Mouse (Mus musculus) embryonic facial prominence, embryonic 13.5 days (tissue): Measurements from ENCODE around the gene H2-Eb2. TPM values are rescaled to one million over a fixed set of nuclear protein-coding genes. Genes with fewer than 3 reads are reported as not detected.

ENCODE experiments used
- ATAC-seq: fragments of 200-750 bp; cut with Nextera tagmentation; 2 replicates; pipeline ENCODE4 v1.8.0; 2017; ENCODE audit warnings: low read depth; ENCODE audit not compliant: insufficient number of reproducible peaks, insufficient read depth, low FRiP score, low TSS enrichment
- H3K27ac ChIP-seq: fragments of 300-500 bp; sonication (generic); 2 replicates; pipeline ENCODE4 v1.5.1; 2015; ENCODE audit warnings: moderate library complexity, mild to moderate bottlenecking, inconsistent platforms
- H3K27me3 ChIP-seq: fragments of 300-500 bp; sonication (generic); 2 replicates; pipeline ENCODE4 v1.6.1; 2015; ENCODE audit warnings: mild to moderate bottlenecking, inconsistent platforms
- H3K36me3 ChIP-seq: fragments of 300-500 bp; sonication (generic); 2 replicates; pipeline ENCODE4 v1.6.1; 2015; ENCODE audit warnings: mild to moderate bottlenecking, inconsistent platforms
- H3K4me1 ChIP-seq: fragments of 300-500 bp; sonication (generic); 2 replicates; pipeline ENCODE4 v1.6.1; 2015; ENCODE audit warnings: inconsistent platforms
- H3K4me2 ChIP-seq: fragments of 300-500 bp; sonication (generic); 2 replicates; pipeline ENCODE4 v1.6.1; 2015; ENCODE audit warnings: moderate library complexity, mild to moderate bottlenecking, inconsistent platforms
- H3K4me3 ChIP-seq: fragments of 300-500 bp; sonication (generic); 2 replicates; pipeline ENCODE4 v1.5.1; 2015; ENCODE audit warnings: mild to moderate bottlenecking, inconsistent platforms
- H3K9ac ChIP-seq: fragments of 300-500 bp; sonication (generic); 2 replicates; pipeline ENCODE4 v1.6.1; 2015; ENCODE audit warnings: mild to moderate bottlenecking, inconsistent platforms
- H3K9me3 ChIP-seq: fragments of 300-500 bp; sonication (generic); 2 replicates; pipeline ENCODE4 v1.6.1; 2016; ENCODE audit warnings: inconsistent platforms
- WGBS: fragments of 180-500 bp; shearing (Covaris S2); methylation state at CpG from one replicate; pipeline ENCODE4 v1.1.7; 2015; ENCODE audit warnings: mixed read lengths; 5-methylcytosine and 5-hydroxymethylcytosine counted together
- polyA plus RNA-seq: library from polyadenylated mRNA; unstranded; fragments of >200 nt; fragmentation: Nextera tagmentation; extraction: Ambion mirVana; gene quantifications from 2 replicates; pipeline ENCODE4 v1.2.1, GENCODE M21; 2015

Gene H2-Eb2
- polyA plus RNA-seq, 1 experiment from 2014 or later: not detected

DNA sequence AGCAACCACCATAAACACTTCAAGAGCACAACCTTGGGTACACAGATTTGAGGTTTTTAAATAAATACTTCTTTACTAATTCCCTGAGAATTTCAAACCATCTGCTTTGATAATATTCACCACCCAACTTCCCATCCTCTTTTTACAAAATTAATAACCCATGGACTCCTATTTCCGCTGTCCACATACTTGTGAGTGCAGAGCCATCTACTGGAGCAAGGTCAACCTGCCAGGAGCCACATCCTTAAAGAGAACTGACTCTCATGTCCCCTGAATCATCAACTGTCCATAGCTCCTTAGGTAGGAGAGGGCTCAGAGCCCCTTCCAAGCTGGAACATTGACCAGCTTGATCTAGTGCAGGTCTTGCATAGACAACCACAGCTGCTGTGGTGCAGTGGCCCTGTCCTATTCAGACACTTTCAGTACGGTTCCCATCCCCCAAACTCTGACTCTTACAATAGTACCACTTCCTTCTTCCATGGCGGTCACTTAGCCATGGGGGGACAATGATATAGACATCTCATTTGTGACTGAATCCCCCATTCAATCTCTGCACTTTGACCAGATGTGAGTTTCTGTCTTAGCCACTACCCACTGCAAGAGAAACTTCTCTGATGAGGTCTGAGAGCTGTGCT, 38.3 kb downstream of the H2-Eb2 start:
- Histone ChIP-seq H3K4me1 (no peaks in the 10 kb centered on the region), H3K27ac (no peak overlapping the region), H3K9ac (no peak overlapping the region), H3K36me3 (no peaks in the 10 kb centered on the region), H3K4me3 (no peak overlapping the region), H3K4me2 (no peak overlapping the region), H3K27me3 (no peaks in the 10 kb centered on the region), H3K9me3 (no peaks in the 10 kb centered on the region)
- ATAC-seq: no peak
- WGBS: 76% methylated on average over 3 of the region's 3 CpGs

DNA sequence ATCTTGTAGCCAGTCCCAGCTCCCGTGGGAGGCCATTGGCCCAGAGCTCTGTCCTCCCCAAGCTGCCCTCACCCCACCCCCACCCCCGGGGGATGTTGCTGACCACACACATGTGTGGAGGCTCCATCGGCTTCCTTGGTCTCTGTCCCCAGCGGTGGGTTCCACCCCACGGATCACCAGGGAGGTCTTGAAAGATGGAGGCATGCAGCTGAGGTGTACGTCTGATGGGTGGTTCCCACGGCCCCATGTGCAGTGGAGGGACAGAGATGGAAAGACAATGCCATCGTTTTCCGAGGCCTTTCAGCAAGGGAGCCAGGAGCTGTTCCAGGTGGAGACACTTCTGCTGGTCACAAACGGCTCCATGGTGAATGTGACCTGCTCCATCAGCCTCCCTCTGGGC, 39.6 kb downstream of the H2-Eb2 start:
- Histone ChIP-seq H3K27me3 (no peaks in the 10 kb centered on the region), H3K36me3 (no peaks in the 10 kb centered on the region), H3K4me3 (no peak overlapping the region), H3K4me1 (no peaks in the 10 kb centered on the region), H3K9ac (no peak overlapping the region), H3K9me3 (no peaks in the 10 kb centered on the region), H3K4me2 (no peak overlapping the region), H3K27ac (no peak overlapping the region)
- 78% methylated on average over 10 of the region's 10 CpGs for WGBS
- no peak for ATAC-seq

DNA sequence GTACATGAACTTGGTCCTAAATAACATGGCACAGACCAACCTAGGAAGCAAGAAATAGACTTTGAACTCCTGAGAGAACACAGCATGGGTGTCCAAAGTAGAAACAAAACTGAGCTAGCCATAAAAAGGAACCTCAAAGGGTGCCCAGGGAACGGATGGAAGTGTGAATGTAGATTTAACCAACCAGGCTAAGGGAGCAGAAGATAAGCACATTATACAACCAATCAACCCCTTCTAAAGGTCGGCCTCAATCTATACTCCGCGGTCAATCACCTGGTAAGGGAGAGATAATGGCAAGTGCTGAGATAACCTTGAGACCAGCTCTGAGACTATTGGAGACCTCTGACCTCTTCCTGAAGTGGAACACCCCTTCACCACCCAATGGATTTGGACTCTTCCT, 45.1 kb downstream of the H2-Eb2 start:
- no peak for ATAC-seq
- H3K9me3 ChIP-seq: no peaks in the 10 kb centered on the region
- no peaks in the 10 kb centered on the region for H3K4me1 ChIP-seq
- peaks cover 6% of the 10 kb centered on the region; the same call in 1 of the 2 replicates for H3K27me3 ChIP-seq
- 82% methylated on average over 4 of the region's 4 CpGs for WGBS
- no peak overlapping the region for H3K4me2 ChIP-seq
- H3K4me3 ChIP-seq: no peak overlapping the region
- H3K27ac ChIP-seq: no peak overlapping the region
- H3K36me3 ChIP-seq: no peaks in the 10 kb centered on the region
- H3K9ac ChIP-seq: no peak overlapping the region

DNA sequence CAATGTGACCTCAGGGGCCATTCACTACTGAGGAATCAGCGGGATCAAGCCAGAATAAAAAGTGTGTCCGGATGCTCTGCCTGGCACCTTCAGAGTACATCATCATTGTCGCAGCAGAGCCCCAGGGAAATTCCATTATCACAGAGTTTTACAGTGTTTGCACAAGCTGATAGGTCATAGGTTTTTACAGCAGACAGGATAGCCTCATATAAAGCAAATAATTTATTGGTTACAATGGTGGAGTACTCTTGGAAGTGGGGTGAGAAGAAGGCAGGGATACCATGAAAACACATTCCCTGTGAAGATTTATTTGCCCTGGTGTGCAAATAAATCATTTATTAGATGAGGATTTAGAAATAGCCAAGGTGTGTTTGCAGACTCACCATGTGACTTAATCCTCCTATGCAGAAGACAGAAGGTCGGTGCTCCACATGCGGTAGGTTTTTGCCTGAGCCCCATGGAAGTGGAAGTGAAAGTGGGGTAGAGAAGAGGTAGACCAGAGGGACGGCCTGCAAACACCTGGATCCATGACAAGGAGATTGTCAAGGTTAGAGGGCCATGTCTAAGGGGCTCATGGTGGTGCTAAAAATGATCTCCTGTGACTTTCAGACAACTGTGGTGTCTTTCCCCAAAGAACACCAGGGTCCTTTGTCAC, 47.7 kb downstream of the H2-Eb2 start:
- ATAC-seq: no peak
- Histone ChIP-seq H3K9ac (no peak overlapping the region), H3K27me3 (peaks cover 6% of the 10 kb centered on the region; the same call in 1 of the 2 replicates), H3K4me2 (no peak overlapping the region), H3K9me3 (no peaks in the 10 kb centered on the region), H3K4me3 (no peak overlapping the region), H3K36me3 (no peaks in the 10 kb centered on the region), H3K27ac (no peak overlapping the region), H3K4me1 (no peaks in the 10 kb centered on the region)
- 82% methylated on average over 6 of the region's 6 CpGs for whole genome bisulfite sequencing

DNA sequence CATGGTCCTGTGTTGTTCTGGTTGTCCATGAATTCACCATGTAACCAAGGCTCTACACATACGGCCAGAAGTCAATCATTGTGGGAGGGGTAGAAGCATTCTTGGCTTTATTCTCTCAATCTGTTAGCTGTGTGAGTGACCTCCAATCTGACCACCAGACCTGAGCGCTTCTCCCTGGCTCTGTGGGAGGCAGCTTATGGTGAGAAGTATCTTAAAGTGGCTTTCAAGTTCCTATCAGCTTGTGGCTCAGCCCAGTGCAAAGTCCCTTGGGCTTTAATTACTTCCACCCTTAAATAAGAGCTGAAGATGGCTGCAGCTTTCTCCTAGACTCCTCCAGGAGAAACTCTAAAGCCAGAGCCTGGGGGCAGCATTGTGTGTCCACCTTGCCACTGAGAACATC, 51.4 kb downstream of the H2-Eb2 start, which contains the start of gene Btnl1:
TSS of gene Btnl1 (plus strand) at position 286 of the 400 bp plus-strand sequence.
- Histone ChIP-seq H3K4me3 (no peak within 1 kb of the TSS), H3K36me3 (no peaks in the 10 kb centered on the region), H3K27me3 (peaks cover 10% of the 10 kb centered on the region), H3K4me2 (no peak within 1 kb of the TSS), H3K4me1 (no peaks in the 10 kb centered on the region), H3K9me3 (no peaks in the 10 kb centered on the region), H3K9ac (no peak within 1 kb of the TSS), H3K27ac (no peak within 1 kb of the TSS)
- no peak for ATAC-seq
- WGBS: 71% methylated on average over 2 of the region's 2 CpGs

GRCm38 (mm10) chr17:34377450-34378209, 52.2 kb downstream of the H2-Eb2 start:
- H3K27ac ChIP-seq: no peak overlapping the region
- no peaks in the 10 kb centered on the region for H3K4me1 ChIP-seq
- H3K9me3 ChIP-seq: no peaks in the 10 kb centered on the region
- peaks cover 10% of the 10 kb centered on the region for H3K27me3 ChIP-seq
- H3K4me3 ChIP-seq: no peak overlapping the region
- H3K9ac ChIP-seq: no peak overlapping the region
- 62% methylated on average over 6 of the region's 6 CpGs for WGBS
- no peak for ATAC-seq
- no peaks in the 10 kb centered on the region for H3K36me3 ChIP-seq
- no peak overlapping the region for H3K4me2 ChIP-seq

DNA sequence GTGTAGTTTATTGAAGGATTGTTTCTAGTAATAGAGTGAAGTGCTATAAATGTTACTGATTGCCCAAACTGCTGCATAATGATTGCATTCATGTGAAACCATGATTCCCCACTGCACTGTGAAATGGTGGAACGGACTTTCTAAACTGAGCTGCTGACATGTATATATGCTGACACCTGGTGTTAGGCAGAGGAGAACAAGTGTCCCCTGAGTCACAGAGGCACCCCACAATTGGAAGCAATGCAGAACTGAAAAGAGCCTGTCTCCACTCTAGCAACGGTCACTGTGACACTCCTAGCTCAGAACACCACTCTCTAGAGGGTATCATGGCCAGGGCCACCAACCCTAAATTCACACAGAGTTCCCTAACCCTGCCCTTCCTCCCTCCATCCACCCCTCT, 53.3 kb downstream of the H2-Eb2 start:
- H3K27ac ChIP-seq: no peak overlapping the region
- H3K4me2 ChIP-seq: no peak overlapping the region
- H3K27me3 ChIP-seq: peaks cover 6% of the 10 kb centered on the region
- H3K4me3 ChIP-seq: no peak overlapping the region
- H3K4me1 ChIP-seq: no peaks in the 10 kb centered on the region
- H3K9me3 ChIP-seq: no peaks in the 10 kb centered on the region
- 74% methylated on average over 2 of the region's 2 CpGs for WGBS
- H3K9ac ChIP-seq: no peak overlapping the region
- no peaks in the 10 kb centered on the region for H3K36me3 ChIP-seq
- ATAC-seq: no peak

GRCm38 (mm10) chr17:34379451-34379850, 54.0 kb downstream of the H2-Eb2 start:
- Histone ChIP-seq H3K9me3 (no peaks in the 10 kb centered on the region), H3K9ac (no peak overlapping the region), H3K27ac (no peak overlapping the region), H3K4me1 (no peaks in the 10 kb centered on the region), H3K4me3 (no peak overlapping the region), H3K4me2 (no peak overlapping the region), H3K27me3 (peaks cover 4% of the 10 kb centered on the region), H3K36me3 (no peaks in the 10 kb centered on the region)
- 92% methylated on average over 7 of the region's 7 CpGs for WGBS
- ATAC-seq: no peak

DNA sequence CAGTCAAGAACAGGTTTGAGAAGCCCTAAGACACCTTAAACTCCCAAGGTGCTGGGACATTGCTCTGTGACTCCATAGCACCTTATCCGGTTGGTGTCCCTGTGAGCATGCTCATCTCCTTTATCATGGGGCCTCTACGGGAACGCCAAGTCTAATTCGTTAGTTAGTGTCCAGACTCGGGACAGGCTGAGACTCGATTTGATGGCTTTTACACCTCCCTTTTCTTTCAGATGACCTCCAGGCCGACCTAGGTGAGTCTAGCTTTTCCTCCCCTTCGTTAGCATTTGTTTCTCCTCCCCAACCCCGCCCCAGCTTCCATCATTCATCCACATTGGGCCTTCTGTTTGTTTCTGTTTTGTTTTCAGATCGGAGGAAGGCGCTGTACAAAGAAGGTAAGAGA, 56.4 kb downstream of the H2-Eb2 start:
- Histone ChIP-seq H3K27me3 (peaks cover 4% of the 10 kb centered on the region), H3K36me3 (no peaks in the 10 kb centered on the region), H3K27ac (no peak overlapping the region), H3K9ac (no peak overlapping the region), H3K4me1 (no peaks in the 10 kb centered on the region), H3K4me2 (no peak overlapping the region), H3K4me3 (no peak overlapping the region), H3K9me3 (no peaks in the 10 kb centered on the region)
- no peak for ATAC-seq
- WGBS: 72% methylated on average over 11 of the region's 11 CpGs

DNA sequence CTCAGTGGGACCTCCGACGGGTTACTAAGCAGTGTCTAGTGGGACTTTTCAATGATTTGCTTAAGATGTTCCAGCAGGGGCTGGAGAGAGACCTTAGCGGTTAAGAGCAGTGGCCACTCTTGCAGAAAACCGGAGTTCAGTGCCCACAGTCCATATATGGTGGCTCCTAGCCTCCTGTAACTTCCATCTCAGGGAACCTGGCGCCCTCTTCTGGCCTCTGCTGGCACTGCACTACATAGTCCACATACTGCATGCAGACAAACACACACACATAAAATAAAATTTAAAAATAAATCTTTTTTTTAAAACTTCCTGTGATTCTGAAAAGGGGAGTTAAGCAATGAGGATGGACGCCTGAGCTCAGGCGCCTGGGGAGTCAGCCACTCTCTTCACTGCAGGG, 57.7 kb downstream of the H2-Eb2 start:
- H3K4me1 ChIP-seq: no peaks in the 10 kb centered on the region
- no peak overlapping the region for H3K9ac ChIP-seq
- WGBS: 76% methylated on average over 7 of the region's 7 CpGs
- no peak overlapping the region for H3K4me2 ChIP-seq
- no peaks in the 10 kb centered on the region for H3K36me3 ChIP-seq
- H3K27ac ChIP-seq: no peak overlapping the region
- H3K9me3 ChIP-seq: no peaks in the 10 kb centered on the region
- no peak for ATAC-seq
- no peak overlapping the region for H3K4me3 ChIP-seq
- H3K27me3 ChIP-seq: peaks cover 4% of the 10 kb centered on the region

GRCm38 (mm10) chr17:34384699-34385098, 59.2 kb downstream of the H2-Eb2 start:
- no peaks in the 10 kb centered on the region for H3K36me3 ChIP-seq
- H3K4me3 ChIP-seq: no peak overlapping the region
- no peak for ATAC-seq
- H3K27me3 ChIP-seq: peaks cover 4% of the 10 kb centered on the region; the same call in 1 of the 2 replicates
- H3K9ac ChIP-seq: no peak overlapping the region
- H3K27ac ChIP-seq: no peak overlapping the region
- 72% methylated on average over 3 of the region's 3 CpGs for WGBS
- no peaks in the 10 kb centered on the region for H3K4me1 ChIP-seq
- H3K9me3 ChIP-seq: no peaks in the 10 kb centered on the region
- no peak overlapping the region for H3K4me2 ChIP-seq

DNA sequence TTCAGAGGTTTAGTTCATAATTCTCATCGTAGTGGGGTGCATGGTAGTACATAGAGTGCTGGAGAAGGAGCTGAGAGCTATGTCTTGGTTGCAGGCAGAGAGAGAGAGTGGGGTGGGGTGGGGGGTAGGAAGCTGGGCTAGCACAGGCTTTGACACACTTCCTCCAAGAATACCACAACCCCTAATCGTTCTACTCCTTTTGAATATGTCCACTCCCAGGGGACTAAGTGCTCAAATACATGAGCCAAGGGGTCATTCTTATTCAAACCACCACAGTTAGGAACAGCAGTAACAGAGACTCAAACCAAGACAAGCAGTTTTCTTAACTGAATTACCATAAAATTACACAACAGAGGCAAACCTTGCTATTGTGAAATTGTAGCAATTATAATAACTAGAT, 61.2 kb downstream of the H2-Eb2 start:
- no peaks in the 10 kb centered on the region for H3K9me3 ChIP-seq
- no peak overlapping the region for H3K4me2 ChIP-seq
- no peak overlapping the region for H3K9ac ChIP-seq
- H3K27ac ChIP-seq: no peak overlapping the region
- no peaks in the 10 kb centered on the region for H3K36me3 ChIP-seq
- H3K4me1 ChIP-seq: no peaks in the 10 kb centered on the region
- peaks cover 11% of the 10 kb centered on the region for H3K27me3 ChIP-seq
- H3K4me3 ChIP-seq: no peak overlapping the region
- ATAC-seq: no peak
- whole genome bisulfite sequencing: 77% methylated on average over 2 of the region's 2 CpGs
